Mouse (Mus musculus): ENCODE measurements around the gene Grik3. TPM values are rescaled to one million over a fixed set of nuclear protein-coding genes. Genes with fewer than 3 reads are reported as not detected.

Gene Grik3
- polyA plus RNA-seq, 1 experiment from 2014 or later = not detected

GRCm38 (mm10) chr4:125544947-125545767 lies 54.7 kb downstream of the Grik3 start:
- no peaks in the 10 kb centered on the region for H3K36me3 ChIP-seq (ENCODE audit: inconsistent target)
- H3K79me2 ChIP-seq (ENCODE audit: inconsistent target) = no peaks in the 10 kb centered on the region
- 38% methylated on average over 18 of the region's 18 CpGs for WGBS (ENCODE audit: missing documents)
- H3K4me3 ChIP-seq (ENCODE audit: inconsistent target) = no peak overlapping the region
- no peak overlapping the region for H3K27ac ChIP-seq

DNA sequence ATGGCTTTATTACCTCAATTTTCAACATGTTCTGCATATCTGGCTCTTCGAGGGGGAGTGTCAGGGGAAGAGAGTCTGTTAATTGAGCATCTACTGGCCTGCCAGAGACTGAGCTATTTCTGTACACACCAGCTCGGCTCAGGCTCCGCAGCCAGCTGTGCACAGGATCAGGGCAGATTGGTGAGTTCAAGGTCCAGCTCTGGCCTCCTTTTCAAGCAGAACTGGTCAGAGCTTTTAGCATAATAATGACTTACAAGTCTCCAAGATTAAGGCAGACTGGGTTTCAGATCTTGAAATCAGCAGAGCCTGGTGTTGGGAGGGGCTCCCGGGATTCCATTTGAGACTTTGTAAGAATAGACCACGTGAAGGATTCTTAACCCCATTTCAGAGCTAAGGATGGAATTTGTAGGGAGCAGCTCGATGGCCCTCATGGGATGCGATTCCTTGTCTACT lies 55.3 kb downstream of the Grik3 start:
- 54% methylated on average over 7 of the region's 7 CpGs for whole genome bisulfite sequencing (ENCODE audit: missing documents)
- no peaks in the 10 kb centered on the region for H3K36me3 ChIP-seq (ENCODE audit: inconsistent target)
- H3K79me2 ChIP-seq (ENCODE audit: inconsistent target) = no peaks in the 10 kb centered on the region
- no peak overlapping the region for H3K27ac ChIP-seq
- H3K4me3 ChIP-seq (ENCODE audit: inconsistent target) = no peak overlapping the region

- H3K27ac ChIP-seq = no peak overlapping the region
- H3K4me3 ChIP-seq (ENCODE audit: inconsistent target) = no peak overlapping the region
- 63% methylated on average over 5 of the region's 5 CpGs for WGBS (ENCODE audit: missing documents)
- no peaks in the 10 kb centered on the region for H3K79me2 ChIP-seq (ENCODE audit: inconsistent target)
- H3K36me3 ChIP-seq (ENCODE audit: inconsistent target) = no peaks in the 10 kb centered on the region
Observed at GRCm38 (mm10) chr4:125548190-125548589, 57.7 kb downstream of the Grik3 start.

- H3K79me2 ChIP-seq (ENCODE audit: inconsistent target) = no peaks in the 10 kb centered on the region
- H3K27ac ChIP-seq = no peak overlapping the region
- H3K36me3 ChIP-seq (ENCODE audit: inconsistent target) = no peaks in the 10 kb centered on the region
- H3K4me3 ChIP-seq (ENCODE audit: inconsistent target) = no peak overlapping the region
- 89% methylated on average over 9 of the region's 9 CpGs for WGBS (ENCODE audit: missing documents)
Observed at GRCm38 (mm10) chr4:125553754-125554153, 63.3 kb downstream of the Grik3 start.

DNA sequence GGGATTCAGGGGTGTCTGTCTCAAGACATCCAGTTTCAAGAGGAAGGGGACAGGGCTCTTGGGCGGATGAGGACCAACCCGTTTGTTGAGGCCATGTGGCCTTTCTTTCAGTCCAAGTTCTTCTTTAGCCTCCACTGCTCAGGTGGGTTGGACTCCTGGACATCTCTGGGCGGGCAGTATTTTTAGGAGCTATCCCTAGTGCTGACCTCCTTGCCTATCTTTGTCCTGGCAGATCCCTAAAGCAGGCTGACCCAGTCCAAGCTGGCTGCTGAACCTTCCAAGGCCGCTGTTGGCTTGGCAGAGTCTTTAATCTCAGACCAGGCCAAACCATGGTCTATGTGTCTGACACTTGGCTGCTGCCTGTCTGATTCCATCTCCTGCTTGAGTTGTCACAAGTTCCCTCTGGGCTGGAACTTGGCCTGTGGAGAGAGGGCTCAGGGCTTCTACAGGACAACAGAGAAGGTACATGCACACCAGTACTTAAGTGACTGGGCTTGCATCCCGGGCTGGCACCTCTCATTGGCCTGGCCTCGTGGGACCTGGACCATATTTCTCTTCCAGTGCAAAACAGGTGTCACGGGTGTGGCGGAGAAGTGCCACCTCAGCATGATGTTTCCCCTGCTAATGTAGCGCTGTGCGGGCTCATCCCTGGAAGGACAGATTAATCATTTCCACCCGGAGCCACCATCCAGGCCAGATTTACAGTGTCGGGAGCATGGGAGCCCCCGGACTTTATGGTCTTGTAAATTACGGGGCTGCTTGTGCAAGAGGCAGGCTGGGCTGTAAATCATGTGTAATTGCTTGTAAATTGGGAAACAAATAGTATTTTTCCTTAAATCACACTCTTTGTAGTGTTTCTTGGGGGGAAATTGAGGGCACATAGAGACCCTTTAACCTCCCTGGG lies 66.2 kb downstream of the Grik3 start:
- Histone ChIP-seq H3K79me2 (ENCODE audit: inconsistent target) (no peaks in the 10 kb centered on the region), H3K4me3 (ENCODE audit: inconsistent target) (no peak overlapping the region), H3K36me3 (ENCODE audit: inconsistent target) (no peaks in the 10 kb centered on the region), H3K27ac (no peak overlapping the region)
- 69% methylated on average over 14 of the region's 14 CpGs for WGBS (ENCODE audit: missing documents)

GRCm38 (mm10) chr4:125559564-125559963 lies 69.1 kb downstream of the Grik3 start:
- 46% methylated on average over 5 of the region's 5 CpGs for WGBS (ENCODE audit: missing documents)
- H3K79me2 ChIP-seq (ENCODE audit: inconsistent target) = no peaks in the 10 kb centered on the region
- no peak overlapping the region for H3K4me3 ChIP-seq (ENCODE audit: inconsistent target)
- no peak overlapping the region for H3K27ac ChIP-seq
- H3K36me3 ChIP-seq (ENCODE audit: inconsistent target) = no peaks in the 10 kb centered on the region

DNA sequence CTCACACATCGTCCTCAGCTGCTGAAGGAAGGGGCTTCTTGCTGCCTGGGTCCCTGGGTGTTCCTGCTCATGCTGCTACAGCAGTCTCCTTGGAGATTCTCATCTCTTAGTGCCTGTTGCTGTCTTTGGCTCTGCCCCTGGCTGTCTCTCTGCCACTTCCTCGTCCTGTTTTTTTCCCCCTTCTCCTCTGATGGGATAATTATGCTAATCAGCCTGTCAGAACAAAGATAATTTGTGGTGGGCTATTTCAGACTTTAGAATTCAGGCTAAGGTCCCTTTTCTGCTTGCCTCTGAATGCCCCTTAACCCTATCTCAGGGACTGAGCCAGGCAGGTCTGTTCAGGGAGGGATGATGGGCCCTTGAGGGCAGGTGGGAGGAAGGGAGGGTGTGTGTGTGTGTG lies 70.3 kb downstream of the Grik3 start:
- 17% methylated on average over 2 of the region's 2 CpGs for WGBS (ENCODE audit: missing documents)
- Histone ChIP-seq H3K27ac (no peak overlapping the region), H3K79me2 (ENCODE audit: inconsistent target) (no peaks in the 10 kb centered on the region), H3K4me3 (ENCODE audit: inconsistent target) (no peak overlapping the region), H3K36me3 (ENCODE audit: inconsistent target) (no peaks in the 10 kb centered on the region)

DNA sequence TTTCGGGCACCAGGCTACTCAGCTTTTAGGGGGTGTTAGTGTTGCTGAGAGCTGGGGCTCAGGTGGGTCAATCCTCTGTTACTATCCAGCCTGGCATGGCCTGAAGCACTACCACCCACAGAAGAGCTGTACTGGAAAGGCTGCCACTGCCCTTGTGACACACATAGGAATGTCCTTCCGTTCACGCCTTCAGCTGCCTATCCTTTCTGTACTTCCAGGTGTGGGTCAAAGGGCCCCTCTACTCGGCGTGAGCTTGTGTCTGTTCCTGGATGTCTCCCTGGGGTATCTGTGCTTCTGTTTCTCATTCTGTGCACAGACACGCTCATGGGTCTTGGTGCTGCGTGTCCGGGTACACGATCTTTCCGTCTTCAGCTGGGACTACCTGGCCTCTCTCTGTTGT lies 73.1 kb downstream of the Grik3 start:
- Histone ChIP-seq H3K27ac (no peak overlapping the region), H3K4me3 (ENCODE audit: inconsistent target) (no peak overlapping the region), H3K36me3 (ENCODE audit: inconsistent target) (no peaks in the 10 kb centered on the region), H3K79me2 (ENCODE audit: inconsistent target) (no peaks in the 10 kb centered on the region)
- 88% methylated on average over 10 of the region's 10 CpGs for WGBS (ENCODE audit: missing documents)

DNA sequence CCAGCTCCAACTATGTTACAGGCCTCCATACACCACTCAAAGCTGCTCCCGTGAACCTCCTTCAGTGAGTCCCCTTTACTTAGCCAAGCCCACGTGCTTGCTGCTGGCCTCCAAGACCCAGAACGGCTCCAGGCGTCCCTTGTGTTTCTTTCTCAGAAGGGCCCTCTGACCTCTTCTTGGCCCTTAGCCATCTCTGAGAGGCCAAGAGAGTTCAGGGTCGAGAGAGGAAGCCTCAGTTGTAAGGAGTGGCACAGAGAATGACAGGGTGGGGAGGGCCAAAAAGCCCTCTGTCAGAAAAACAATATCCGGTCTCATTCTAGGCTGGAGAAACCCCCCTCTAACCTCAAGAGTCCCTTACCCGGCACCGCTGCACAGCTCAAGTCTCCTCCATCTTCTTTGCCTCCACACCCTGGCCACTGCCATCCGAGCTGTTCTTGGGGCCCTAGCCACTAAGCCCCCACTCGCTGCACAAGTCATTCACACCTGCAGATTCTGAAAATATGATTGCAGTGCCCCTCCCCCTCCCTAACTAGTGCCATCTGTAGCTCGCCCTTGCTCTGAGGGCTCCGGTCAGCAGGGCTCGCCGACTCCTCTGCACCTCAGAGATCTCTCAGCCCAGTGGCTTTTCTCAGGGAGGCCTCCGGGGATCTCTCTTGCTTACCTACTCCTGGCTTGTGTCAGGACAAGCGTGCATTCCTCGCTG lies 73.7 kb downstream of the Grik3 start:
- no peak overlapping the region for H3K27ac ChIP-seq
- H3K4me3 ChIP-seq (ENCODE audit: inconsistent target) = no peak overlapping the region
- H3K36me3 ChIP-seq (ENCODE audit: inconsistent target) = no peaks in the 10 kb centered on the region
- H3K79me2 ChIP-seq (ENCODE audit: inconsistent target) = no peaks in the 10 kb centered on the region
- WGBS (ENCODE audit: missing documents) = 70% methylated on average over 17 of the region's 17 CpGs

- Histone ChIP-seq H3K79me2 (ENCODE audit: inconsistent target) (no peaks in the 10 kb centered on the region), H3K4me3 (ENCODE audit: inconsistent target) (no peak overlapping the region), H3K36me3 (ENCODE audit: inconsistent target) (no peaks in the 10 kb centered on the region), H3K27ac (no peak overlapping the region)
- 54% methylated on average over 7 of the region's 8 CpGs for WGBS (ENCODE audit: missing documents)
Observed at GRCm38 (mm10) chr4:125565711-125566439, 75.4 kb downstream of the Grik3 start.

DNA sequence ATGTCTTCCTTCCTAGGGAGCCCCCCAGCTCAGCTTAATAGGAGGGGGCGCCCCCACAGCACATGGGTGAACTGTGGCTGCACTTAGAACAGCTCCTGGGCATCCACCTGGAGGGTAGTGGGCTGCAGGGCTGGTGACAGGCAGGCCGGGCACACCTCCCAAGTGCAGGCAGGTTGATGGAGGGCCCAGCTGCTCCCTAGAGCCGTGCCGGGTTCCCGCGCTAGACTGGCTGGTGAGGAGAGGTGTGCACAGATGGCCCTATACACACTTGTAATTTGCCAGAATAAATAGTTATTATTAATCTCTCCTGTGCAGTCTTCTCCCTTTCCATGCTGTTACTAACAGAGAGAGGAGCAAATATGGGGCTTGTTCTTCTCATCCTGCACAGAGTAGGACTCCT lies 77.7 kb downstream of the Grik3 start:
- Histone ChIP-seq H3K36me3 (ENCODE audit: inconsistent target) (no peaks in the 10 kb centered on the region), H3K79me2 (ENCODE audit: inconsistent target) (no peaks in the 10 kb centered on the region), H3K4me3 (ENCODE audit: inconsistent target) (no peak overlapping the region), H3K27ac (no peak overlapping the region)
- WGBS (ENCODE audit: missing documents) = 90% methylated on average over 6 of the region's 6 CpGs

DNA sequence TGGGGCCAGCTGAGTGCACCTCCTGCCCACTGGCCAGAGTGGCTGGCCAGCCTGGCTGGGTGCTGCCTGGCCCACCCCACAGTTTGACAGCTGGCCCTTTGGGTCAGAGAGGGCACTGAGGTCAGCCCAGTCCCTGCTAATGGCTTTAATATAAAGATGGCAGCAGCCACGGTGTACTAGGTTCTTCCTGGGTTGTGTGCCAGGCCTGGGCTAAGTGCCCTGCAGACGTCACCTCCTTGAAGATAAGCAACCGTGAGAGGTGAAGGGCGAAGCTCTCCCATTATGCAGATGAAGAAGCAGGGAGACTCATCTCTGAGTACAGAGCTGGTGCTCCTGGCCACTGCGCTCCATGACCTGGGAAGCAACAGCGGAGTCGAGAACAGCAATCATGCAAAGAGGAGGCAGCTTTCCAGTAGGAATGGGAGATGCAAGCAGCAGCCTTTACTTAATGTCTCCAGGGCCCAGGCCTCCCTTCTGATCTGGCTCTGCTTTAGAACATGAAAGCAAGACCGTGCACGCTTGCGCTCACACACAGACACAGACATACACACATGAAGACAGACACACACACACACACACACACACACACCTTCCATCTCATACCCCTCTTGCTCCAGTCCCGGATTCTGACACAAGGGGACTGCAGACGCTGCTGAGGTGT lies 81.3 kb downstream of the Grik3 start:
- Histone ChIP-seq H3K36me3 (ENCODE audit: inconsistent target) (no peaks in the 10 kb centered on the region), H3K27ac (no peak overlapping the region), H3K4me3 (ENCODE audit: inconsistent target) (no peak overlapping the region), H3K79me2 (ENCODE audit: inconsistent target) (no peaks in the 10 kb centered on the region)
- WGBS (ENCODE audit: missing documents) = 38% methylated on average over 12 of the region's 12 CpGs

- no peaks in the 10 kb centered on the region for H3K36me3 ChIP-seq (ENCODE audit: inconsistent target)
- H3K4me3 ChIP-seq (ENCODE audit: inconsistent target) = no peak overlapping the region
- no peak overlapping the region for H3K27ac ChIP-seq
- H3K79me2 ChIP-seq (ENCODE audit: inconsistent target) = no peaks in the 10 kb centered on the region
- 9% methylated on average over 5 of the region's 5 CpGs for WGBS (ENCODE audit: missing documents)
Observed at GRCm38 (mm10) chr4:125572312-125572663, 81.8 kb downstream of the Grik3 start.

GRCm38 (mm10) chr4:125573000-125573399 lies 82.5 kb downstream of the Grik3 start:
- H3K79me2 ChIP-seq (ENCODE audit: inconsistent target) = no peaks in the 10 kb centered on the region
- WGBS (ENCODE audit: missing documents) = 23% methylated on average over 4 of the region's 5 CpGs
- no peak overlapping the region for H3K4me3 ChIP-seq (ENCODE audit: inconsistent target)
- no peaks in the 10 kb centered on the region for H3K36me3 ChIP-seq (ENCODE audit: inconsistent target)
- no peak overlapping the region for H3K27ac ChIP-seq
